Mouse (Mus musculus): ENCODE data around the gene Il20ra. TPM values are rescaled to one million over a fixed set of nuclear protein-coding genes. Genes with fewer than 3 reads are reported as not detected.
A peak's percentile ranks its signal among the peaks of the same experiment; 100 is the strongest.

Gene Il20ra
- polyA plus RNA-seq, 1 experiment from 2014 or later, result 0.84 TPM

DNA sequence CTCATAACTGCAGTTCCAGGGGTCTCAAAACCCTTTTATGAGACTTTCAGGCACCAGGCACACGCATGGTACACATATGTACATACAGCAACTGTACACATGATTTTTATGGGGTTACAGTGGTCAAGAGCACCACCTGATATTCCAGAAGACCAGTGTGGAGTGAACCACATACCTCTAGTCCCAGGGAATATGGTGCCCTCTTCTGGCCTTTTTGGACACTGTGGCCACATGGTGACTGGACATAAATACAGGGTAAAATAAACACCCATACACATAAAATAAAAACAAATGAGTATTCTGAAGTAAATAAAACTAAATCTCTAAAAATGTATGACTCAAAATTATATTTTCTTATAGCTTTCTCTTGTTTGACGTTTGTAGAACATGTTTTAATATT lies 18.7 kb upstream of the Il20ra start:
- no peak overlapping the region for H3K4me2 ChIP-seq (ENCODE audit: low read length)
- ATAC-seq, result no peak
- WGBS, result 72% methylated on average over 2 of the region's 2 CpGs
- H3K9ac ChIP-seq (ENCODE audit: low read depth, low read length), result no peak overlapping the region
- no peak overlapping the region for H3K27ac ChIP-seq (ENCODE audit: low read length)
- no peaks in the 10 kb centered on the region for H3K36me3 ChIP-seq (ENCODE audit: control insufficient read depth, insufficient read depth, low read length)
- no peaks in the 10 kb centered on the region for H3K4me1 ChIP-seq (ENCODE audit: control insufficient read depth, insufficient read depth, low read length)
- H3K4me3 ChIP-seq (ENCODE audit: low read depth, low read length), result no peak overlapping the region
- no peaks in the 10 kb centered on the region for H3K27me3 ChIP-seq (ENCODE audit: control insufficient read depth, insufficient read depth, low read depth, low read length)
- no peaks in the 10 kb centered on the region for H3K9me3 ChIP-seq (replicated peaks; ENCODE audit: control insufficient read depth, low read length, poor library complexity, severe bottlenecking)

DNA sequence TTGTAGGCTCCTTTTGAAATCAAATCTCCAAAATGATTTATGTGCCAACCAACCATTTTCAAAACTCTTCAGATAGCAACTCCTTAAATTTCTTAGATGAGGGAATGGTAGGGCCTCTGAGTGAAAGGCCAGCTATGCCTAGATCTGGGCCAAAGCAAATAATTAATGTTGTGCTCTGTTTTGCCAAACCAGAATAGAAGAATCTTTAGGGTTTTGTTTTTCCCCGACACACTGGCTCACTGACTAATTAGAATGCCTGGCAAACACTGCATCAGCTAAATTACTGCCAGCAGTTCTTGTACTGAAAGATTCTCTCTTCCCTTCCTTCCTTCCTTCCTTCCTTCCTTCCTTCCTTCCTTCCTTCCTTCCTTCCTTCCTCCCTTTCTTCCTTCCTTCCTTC lies 13.0 kb upstream of the Il20ra start:
- Histone ChIP-seq H3K4me2 (ENCODE audit: low read length) (no peak overlapping the region), H3K4me1 (ENCODE audit: control insufficient read depth, insufficient read depth, low read length) (no peaks in the 10 kb centered on the region), H3K27ac (ENCODE audit: low read length) (no peak overlapping the region), H3K4me3 (ENCODE audit: low read depth, low read length) (no peak overlapping the region), H3K9ac (ENCODE audit: low read depth, low read length) (no peak overlapping the region), H3K9me3 (replicated peaks; ENCODE audit: control insufficient read depth, low read length, poor library complexity, severe bottlenecking) (no peaks in the 10 kb centered on the region), H3K27me3 (ENCODE audit: control insufficient read depth, insufficient read depth, low read depth, low read length) (no peaks in the 10 kb centered on the region), H3K36me3 (ENCODE audit: control insufficient read depth, insufficient read depth, low read length) (no peaks in the 10 kb centered on the region)
- no peak for ATAC-seq
- 65% methylated on average over 1 of the region's 1 CpGs for WGBS

DNA sequence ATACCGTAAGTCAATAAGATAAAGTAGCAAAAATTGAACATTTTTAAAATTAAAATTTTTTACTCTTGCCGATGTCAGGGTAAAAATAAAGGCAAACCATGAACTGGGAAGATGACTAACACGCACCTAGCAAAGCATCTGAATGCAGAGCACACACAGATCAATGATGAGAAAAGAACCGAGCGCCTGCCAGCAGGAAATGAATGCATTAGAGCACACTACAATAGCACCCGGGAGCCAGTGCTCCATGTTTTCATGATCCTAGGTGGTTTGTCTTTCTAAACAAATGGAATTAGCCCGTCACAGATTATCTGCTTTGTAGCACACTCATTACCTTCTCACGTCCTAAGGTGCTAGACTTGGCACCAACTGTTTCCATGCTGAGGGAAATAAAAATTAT lies 7.9 kb upstream of the Il20ra start:
- no peak for ATAC-seq
- H3K9me3 ChIP-seq (replicated peaks; ENCODE audit: control insufficient read depth, low read length, poor library complexity, severe bottlenecking), result no peaks in the 10 kb centered on the region
- WGBS, result 27% methylated on average over 8 of the region's 8 CpGs

GRCm38 (mm10) chr10:19707768-19708167 lies 4.6 kb upstream of the Il20ra start:
- no peaks in the 10 kb centered on the region for H3K36me3 ChIP-seq (ENCODE audit: control insufficient read depth, insufficient read depth, low read length)
- H3K27ac ChIP-seq (ENCODE audit: low read length), result no peak overlapping the region
- H3K4me3 ChIP-seq (ENCODE audit: low read depth, low read length), result no peak overlapping the region
- H3K4me2 ChIP-seq (ENCODE audit: low read length), result no peak overlapping the region
- WGBS, result 69% methylated on average over 12 of the region's 12 CpGs
- H3K27me3 ChIP-seq (ENCODE audit: control insufficient read depth, insufficient read depth, low read depth, low read length), result no peaks in the 10 kb centered on the region; the same call in 1 of the 2 replicates
- H3K9me3 ChIP-seq (replicated peaks; ENCODE audit: control insufficient read depth, low read length, poor library complexity, severe bottlenecking), result no peaks in the 10 kb centered on the region
- no peak overlapping the region for H3K9ac ChIP-seq (ENCODE audit: low read depth, low read length)
- ATAC-seq, result no peak
- H3K4me1 ChIP-seq (ENCODE audit: control insufficient read depth, insufficient read depth, low read length), result peaks cover 5% of the 10 kb centered on the region; the same call in 1 of the 2 replicates

More for the DNA sequence above, 7.9 kb upstream of the Il20ra start:
- H3K36me3 ChIP-seq (ENCODE audit: control insufficient read depth, insufficient read depth, low read length), result no peaks in the 10 kb centered on the region
- 0 out of 2 replicates have a peak, but pooled peaks cover 2% of the 10 kb centered on the region for H3K4me1 ChIP-seq (ENCODE audit: control insufficient read depth, insufficient read depth, low read length)
- no peaks in the 10 kb centered on the region; the same call in 1 of the 2 replicates for H3K27me3 ChIP-seq (ENCODE audit: control insufficient read depth, insufficient read depth, low read depth, low read length)
- H3K4me3 ChIP-seq (ENCODE audit: low read depth, low read length), result no peak overlapping the region
- no peak overlapping the region for H3K4me2 ChIP-seq (ENCODE audit: low read length)
- no peak overlapping the region for H3K9ac ChIP-seq (ENCODE audit: low read depth, low read length)
- no peak overlapping the region for H3K27ac ChIP-seq (ENCODE audit: low read length)

- WGBS, result 62% methylated on average over 12 of the region's 12 CpGs
- no peaks in the 10 kb centered on the region; the same call in 1 of the 2 replicates for H3K27me3 ChIP-seq (ENCODE audit: control insufficient read depth, insufficient read depth, low read depth, low read length)
- H3K36me3 ChIP-seq (ENCODE audit: control insufficient read depth, insufficient read depth, low read length), result no peaks in the 10 kb centered on the region
- no peak overlapping the region for H3K4me2 ChIP-seq (ENCODE audit: low read length)
- H3K9me3 ChIP-seq (replicated peaks; ENCODE audit: control insufficient read depth, low read length, poor library complexity, severe bottlenecking), result no peaks in the 10 kb centered on the region
- ATAC-seq, result no peak
- H3K4me3 ChIP-seq (ENCODE audit: low read depth, low read length), result no peak overlapping the region
- no peak overlapping the region for H3K27ac ChIP-seq (ENCODE audit: low read length)
- peaks cover 6% of the 10 kb centered on the region; the same call in 1 of the 2 replicates for H3K4me1 ChIP-seq (ENCODE audit: control insufficient read depth, insufficient read depth, low read length)
- H3K9ac ChIP-seq (ENCODE audit: low read depth, low read length), result no peak overlapping the region
These were observed 3.9 kb upstream of the Il20ra start for GRCm38 (mm10) chr10:19708277-19709070.

DNA sequence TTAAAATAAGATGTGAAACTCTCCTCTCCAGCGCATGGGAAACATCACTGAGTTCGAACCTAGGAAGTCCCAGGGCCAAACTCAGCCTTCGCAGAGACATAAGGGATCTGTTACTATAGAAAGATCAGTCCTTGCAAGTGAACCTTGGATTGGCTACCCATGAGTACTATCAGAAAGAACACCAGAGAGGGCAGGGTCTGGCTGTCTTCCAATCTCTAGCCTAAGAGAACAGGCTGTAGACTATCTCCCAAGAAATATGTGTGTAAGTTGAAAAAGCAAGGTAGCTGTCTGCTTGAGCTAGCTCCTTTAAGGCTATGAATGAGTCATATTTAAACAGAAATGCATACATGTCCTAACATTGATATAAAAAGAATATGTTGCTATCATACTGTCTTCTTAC lies 1.4 kb upstream of the Il20ra start:
- Histone ChIP-seq H3K4me3 (ENCODE audit: low read depth, low read length) (no peak overlapping the region), H3K9me3 (replicated peaks; ENCODE audit: control insufficient read depth, low read length, poor library complexity, severe bottlenecking) (no peaks in the 10 kb centered on the region), H3K27ac (ENCODE audit: low read length) (no peak overlapping the region), H3K4me2 (ENCODE audit: low read length) (no peak overlapping the region), H3K27me3 (ENCODE audit: control insufficient read depth, insufficient read depth, low read depth, low read length) (peaks cover 6% of the 10 kb centered on the region; the same call in 1 of the 2 replicates), H3K9ac (ENCODE audit: low read depth, low read length) (no peak overlapping the region), H3K36me3 (ENCODE audit: control insufficient read depth, insufficient read depth, low read length) (no peaks in the 10 kb centered on the region), H3K4me1 (ENCODE audit: control insufficient read depth, insufficient read depth, low read length) (peaks cover 4% of the 10 kb centered on the region; the same call in 1 of the 2 replicates)
- no peak for ATAC-seq
- WGBS, result 80% methylated on average over 3 of the region's 3 CpGs

- peak overlapping the region; percentile 98 for H3K4me2 ChIP-seq (ENCODE audit: low read length)
- no peak for ATAC-seq
- H3K27me3 ChIP-seq (ENCODE audit: control insufficient read depth, insufficient read depth, low read depth, low read length), result peaks cover 6% of the 10 kb centered on the region; the same call in 1 of the 2 replicates
- no peak overlapping the region for H3K4me3 ChIP-seq (ENCODE audit: low read depth, low read length)
- H3K27ac ChIP-seq (ENCODE audit: low read length), result no peak overlapping the region
- H3K9ac ChIP-seq (ENCODE audit: low read depth, low read length), result no peak overlapping the region
- H3K4me1 ChIP-seq (ENCODE audit: control insufficient read depth, insufficient read depth, low read length), result peaks cover 4% of the 10 kb centered on the region; the same call in 1 of the 2 replicates
- H3K9me3 ChIP-seq (replicated peaks; ENCODE audit: control insufficient read depth, low read length, poor library complexity, severe bottlenecking), result no peaks in the 10 kb centered on the region
- 38% methylated on average over 7 of the region's 7 CpGs for WGBS
- no peaks in the 10 kb centered on the region for H3K36me3 ChIP-seq (ENCODE audit: control insufficient read depth, insufficient read depth, low read length)
These were observed 709 bp upstream of the Il20ra start for GRCm38 (mm10) chr10:19711551-19712171.

- Histone ChIP-seq H3K27me3 (ENCODE audit: control insufficient read depth, insufficient read depth, low read depth, low read length) (peaks cover 6% of the 10 kb centered on the region; the same call in 1 of the 2 replicates), H3K9me3 (replicated peaks; ENCODE audit: control insufficient read depth, low read length, poor library complexity, severe bottlenecking) (no peaks in the 10 kb centered on the region), H3K36me3 (ENCODE audit: control insufficient read depth, insufficient read depth, low read length) (no peaks in the 10 kb centered on the region), H3K4me2 (ENCODE audit: low read length) (no peak overlapping the region), H3K9ac (ENCODE audit: low read depth, low read length) (no peak overlapping the region), H3K27ac (ENCODE audit: low read length) (no peak overlapping the region), H3K4me1 (ENCODE audit: control insufficient read depth, insufficient read depth, low read length) (no peaks in the 10 kb centered on the region), H3K4me3 (ENCODE audit: low read depth, low read length) (no peak overlapping the region)
- no peak for ATAC-seq
- 89% methylated on average over 3 of the region's 3 CpGs for WGBS
These were observed 6.3 kb downstream of the Il20ra start for GRCm38 (mm10) chr10:19718627-19719026.

DNA sequence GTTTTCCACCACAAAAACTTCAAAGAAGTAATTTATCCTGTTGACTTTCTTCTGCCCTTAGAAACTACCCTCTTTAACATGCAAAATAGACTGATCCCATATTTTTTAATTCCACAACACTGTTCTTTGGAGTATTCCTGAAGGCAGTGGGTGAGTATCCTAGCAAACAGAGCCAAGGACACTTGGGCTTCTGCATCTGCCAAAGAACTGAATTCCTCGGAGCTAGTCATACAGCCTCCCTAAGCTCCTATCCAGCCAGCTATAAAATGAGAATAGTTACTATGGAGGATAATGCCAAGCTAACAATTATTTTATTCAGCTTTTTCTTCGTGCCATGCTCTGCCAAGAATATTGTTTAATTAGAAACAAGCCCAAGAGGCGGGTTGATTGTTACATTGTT lies 9.9 kb downstream of the Il20ra start:
- Histone ChIP-seq H3K4me2 (ENCODE audit: low read length) (no peak overlapping the region), H3K4me3 (ENCODE audit: low read depth, low read length) (no peak overlapping the region), H3K4me1 (ENCODE audit: control insufficient read depth, insufficient read depth, low read length) (no peaks in the 10 kb centered on the region), H3K27ac (ENCODE audit: low read length) (no peak overlapping the region), H3K9ac (ENCODE audit: low read depth, low read length) (no peak overlapping the region), H3K27me3 (ENCODE audit: control insufficient read depth, insufficient read depth, low read depth, low read length) (no peaks in the 10 kb centered on the region), H3K9me3 (replicated peaks; ENCODE audit: control insufficient read depth, low read length, poor library complexity, severe bottlenecking) (no peaks in the 10 kb centered on the region), H3K36me3 (ENCODE audit: control insufficient read depth, insufficient read depth, low read length) (no peaks in the 10 kb centered on the region)
- ATAC-seq, result no peak
- 59% methylated on average over 3 of the region's 3 CpGs for WGBS

Measured in midbrain, embryonic 16.5 days (tissue).